Mouse (Mus musculus) midbrain, postnatal 0 days (tissue): ENCODE results near the gene Ganab. TPM values are rescaled to one million over a fixed set of nuclear protein-coding genes. Genes with fewer than 3 reads are reported as not detected.

Source experiments
- ATAC-seq: fragments of 200-750 bp; cut with Nextera tagmentation; 2 replicates; pipeline ENCODE4 v1.8.0; 2017; ENCODE audit warnings: moderate number of reproducible peaks, mild to moderate bottlenecking, moderate TSS enrichment, moderate library complexity; ENCODE audit not compliant: low FRiP score
- DNase-seq: peaks from one replicate; pipeline ENCODE4 v3.0.0-alpha.2; 2015; ENCODE audit warnings: low spot score
- H3K27ac ChIP-seq: fragments of 300-500 bp; sonication (generic); 2 replicates; pipeline ENCODE4 v1.5.1; 2014; ENCODE audit warnings: low read depth, mild to moderate bottlenecking, low read length, mixed read lengths
- H3K27me3 ChIP-seq: fragments of 300-500 bp; sonication (generic); 2 replicates; pipeline ENCODE4 v1.6.1; 2014; ENCODE audit warnings: low read length, control low read depth, mixed read lengths; ENCODE audit not compliant: insufficient read depth
- H3K36me3 ChIP-seq: fragments of 300-500 bp; sonication (generic); 2 replicates; pipeline ENCODE4 v1.6.1; 2014; ENCODE audit warnings: low read length, control low read depth, mixed read lengths; ENCODE audit not compliant: insufficient read depth
- H3K4me1 ChIP-seq: fragments of 300-500 bp; sonication (generic); 2 replicates; pipeline ENCODE4 v1.6.1; 2014; ENCODE audit warnings: mild to moderate bottlenecking, control low read depth, antibody characterized with exemption, low read length, mixed read lengths; ENCODE audit not compliant: insufficient read depth
- H3K4me2 ChIP-seq: fragments of 300-500 bp; sonication (generic); 2 replicates; pipeline ENCODE4 v1.6.1; 2014; ENCODE audit warnings: low read depth, mild to moderate bottlenecking, low read length, mixed read lengths; ENCODE audit not compliant: poor library complexity, severe bottlenecking
- H3K4me3 ChIP-seq: fragments of 300-500 bp; sonication (generic); 2 replicates; pipeline ENCODE4 v1.5.1; 2014; ENCODE audit warnings: low read depth, mild to moderate bottlenecking, low read length, moderate library complexity
- H3K9ac ChIP-seq: fragments of 300-500 bp; sonication (generic); replicated peaks from 2 replicates; pipeline ENCODE4 v1.6.1; 2014; ENCODE audit warnings: mild to moderate bottlenecking, low read length, moderate library complexity, mixed read lengths; ENCODE audit not compliant: poor library complexity, severe bottlenecking
- H3K9me3 ChIP-seq: fragments of 300-500 bp; sonication (generic); 2 replicates; pipeline ENCODE4 v1.6.1; 2016; ENCODE audit warnings: low read length, control low read depth
- CTCF ChIP-seq: IDR thresholded peaks from 2 replicates; pipeline ENCODE4 v1.5.1; 2016; ENCODE audit warnings: antibody characterized with exemption, mild to moderate bottlenecking
- WGBS: fragments of 180-500 bp; shearing (Covaris S2); extraction: QIAGEN DNeasy Blood & Tissue Kit; methylation state at CpG from one replicate; pipeline ENCODE4 v1.1.7; 2014; 5-methylcytosine and 5-hydroxymethylcytosine counted together
- polyA plus RNA-seq: library from polyadenylated mRNA; unstranded; fragments of >200 nt; fragmentation: Nextera tagmentation; extraction: Ambion mirVana; gene quantifications from 2 replicates; pipeline ENCODE4 v1.2.1, GENCODE M21; 2015
- total RNA-seq: library from RNA; depleted of rRNA; stranded (reverse); fragments of >200 nt; gene quantifications from 2 replicates; pipeline ENCODE4 v1.2.3, GENCODE M21; 2014

Gene Ganab
- total and polyA plus RNA-seq, 2 experiments from 2014 or later, result 49.4 to 86.9 TPM

GRCm38 (mm10) chr19:8941515-8942217, 43.8 kb downstream of the Ganab start, which contains the start of gene Mta2:
Gene Mta2, plus strand, starts transcription at chr19:8941875.
- peak; percentile 41 for TF ChIP-seq CTCF
- WGBS, result 1% methylated on average over 64 of the region's 64 CpGs

GRCm38 (mm10) chr19:8942276-8942964, 44.5 kb downstream of the Ganab start:
- Histone ChIP-seq H3K9me3 (no peaks in the 10 kb centered on the region), H3K36me3 (peaks cover 18% of the 10 kb centered on the region), H3K4me3 (peak overlapping the region; percentile 71), H3K27me3 (no peaks in the 10 kb centered on the region), H3K4me1 (no peaks in the 10 kb centered on the region; the same call in 1 of the 2 replicates), H3K4me2 (peak overlapping the region; percentile 63), H3K27ac (peak overlapping the region; percentile 95), H3K9ac (peak overlapping the region; percentile 87)
- peak; percentile 79 for ATAC-seq
- TF ChIP-seq CTCF, result no peak
- under 1% methylated on average over 46 of the region's 46 CpGs for WGBS
- peak; percentile 50 for DNase-seq

More at GRCm38 (mm10) chr19:8941515-8942217, 43.8 kb downstream of the Ganab start, which contains the start of gene Mta2:
- ATAC-seq, result peak; percentile 95
- no peaks in the 10 kb centered on the region; the same call in 1 of the 2 replicates for H3K4me1 ChIP-seq
- peaks cover 12% of the 10 kb centered on the region for H3K36me3 ChIP-seq
- peak within 1 kb of the TSS; percentile 87 for H3K9ac ChIP-seq
- H3K4me2 ChIP-seq, result peak within 1 kb of the TSS; percentile 63
- no peaks in the 10 kb centered on the region for H3K27me3 ChIP-seq
- peak; percentile 98 for DNase-seq
- H3K9me3 ChIP-seq, result no peaks in the 10 kb centered on the region
- peak within 1 kb of the TSS; percentile 71 for H3K4me3 ChIP-seq
- peak within 1 kb of the TSS; percentile 95 for H3K27ac ChIP-seq

GRCm38 (mm10) chr19:8943047-8943446, 45.2 kb downstream of the Ganab start:
- Histone ChIP-seq H3K9me3 (no peaks in the 10 kb centered on the region), H3K36me3 (peaks cover 25% of the 10 kb centered on the region), H3K27ac (no peak overlapping the region), H3K4me3 (peak overlapping the region; percentile 71), H3K4me1 (no peaks in the 10 kb centered on the region; the same call in 1 of the 2 replicates), H3K4me2 (peak overlapping the region; percentile 63), H3K27me3 (no peaks in the 10 kb centered on the region), H3K9ac (peak overlapping the region; percentile 87; the same call in 1 of the 2 replicates)
- DNase-seq (no peak), ATAC-seq (no peak)
- TF ChIP-seq CTCF, result no peak
- WGBS, result 69% methylated on average over 2 of the region's 2 CpGs

GRCm38 (mm10) chr19:8944062-8944461, 46.2 kb downstream of the Ganab start:
- no peak for ATAC-seq
- Histone ChIP-seq H3K4me3 (no peak overlapping the region), H3K9me3 (no peaks in the 10 kb centered on the region), H3K9ac (0 out of 2 replicates have a peak overlapping the region, but pooled peaks have one; percentile 29), H3K27ac (no peak overlapping the region), H3K4me1 (no peaks in the 10 kb centered on the region; the same call in 1 of the 2 replicates), H3K27me3 (no peaks in the 10 kb centered on the region), H3K36me3 (peaks cover 35% of the 10 kb centered on the region), H3K4me2 (no peak overlapping the region)
- TF ChIP-seq CTCF, result no peak
- no peak for DNase-seq
- WGBS, result 66% methylated on average over 5 of the region's 5 CpGs

GRCm38 (mm10) chr19:8944750-8945149, 46.9 kb downstream of the Ganab start:
- H3K9me3 ChIP-seq, result no peaks in the 10 kb centered on the region
- no peak overlapping the region for H3K27ac ChIP-seq
- H3K4me1 ChIP-seq, result no peaks in the 10 kb centered on the region; the same call in 1 of the 2 replicates
- peak overlapping the region; percentile 8; the same call in 1 of the 2 replicates for H3K9ac ChIP-seq
- ATAC-seq (no peak), DNase-seq (peak; percentile 85)
- H3K4me3 ChIP-seq, result no peak overlapping the region
- peaks cover 39% of the 10 kb centered on the region for H3K36me3 ChIP-seq
- H3K27me3 ChIP-seq, result no peaks in the 10 kb centered on the region
- TF ChIP-seq CTCF, result no peak
- H3K4me2 ChIP-seq, result no peak overlapping the region
- 36% methylated on average over 5 of the region's 5 CpGs for WGBS
